Mouse (Mus musculus) small intestine, adult 2 months (tissue): Measurements from ENCODE around the gene Homer2.

ENCODE experiments used
- CTCF ChIP-seq: fragments of 200-500 bp; IDR thresholded peaks from 2 replicates; pipeline ENCODE4 v1.5.1; 2012; ENCODE audit warnings: low read depth, mild to moderate bottlenecking, control low read depth, inconsistent platforms, low read length, moderate library complexity, mixed read lengths; ENCODE audit not compliant: insufficient replicate concordance, insufficient read length; ENCODE audit errors: extremely low read depth
- POLR2A ChIP-seq: fragments of 200-500 bp; IDR thresholded peaks from 2 replicates; pipeline ENCODE4 v1.6.1; 2012; ENCODE audit warnings: low read depth, mild to moderate bottlenecking, control low read depth, inconsistent platforms, low read length, moderate library complexity

- TF ChIP-seq POLR2A: no peak
- TF ChIP-seq CTCF: no peak
Measured at GRCm38 (mm10) chr7:81663057-81663456, 44.3 kb downstream of the Homer2 start.
